Mouse (Mus musculus) hindbrain, embryonic 12.5 days (tissue): ENCODE data around the gene Mylip. TPM values are rescaled to one million over a fixed set of nuclear protein-coding genes. Genes with fewer than 3 reads are reported as not detected.

Experiments used
- ATAC-seq: fragments of 200-750 bp; cut with Nextera tagmentation; 2 replicates; pipeline ENCODE4 v1.8.0; 2017; ENCODE audit warnings: moderate TSS enrichment; ENCODE audit not compliant: low FRiP score
- H3K27ac ChIP-seq: fragments of 300-500 bp; sonication (generic); 2 replicates; pipeline ENCODE4 v1.5.1; 2016; ENCODE audit warnings: mild to moderate bottlenecking
- H3K27me3 ChIP-seq: fragments of 300-500 bp; sonication (generic); 2 replicates; pipeline ENCODE4 v1.6.1; 2016; ENCODE audit warnings: mild to moderate bottlenecking
- H3K36me3 ChIP-seq: fragments of 300-500 bp; sonication (generic); 2 replicates; pipeline ENCODE4 v1.6.1; 2016; ENCODE audit warnings: mild to moderate bottlenecking
- H3K4me1 ChIP-seq: fragments of 300-500 bp; sonication (generic); 2 replicates; pipeline ENCODE4 v1.6.1; 2016
- H3K4me2 ChIP-seq: fragments of 300-500 bp; sonication (generic); replicated peaks from 2 replicates; pipeline ENCODE4 v1.6.1; 2016; ENCODE audit warnings: mild to moderate bottlenecking
- H3K4me3 ChIP-seq: fragments of 300-500 bp; sonication (generic); 2 replicates; pipeline ENCODE4 v1.5.1; 2016; ENCODE audit warnings: mild to moderate bottlenecking
- H3K9ac ChIP-seq: fragments of 300-500 bp; sonication (generic); 2 replicates; pipeline ENCODE4 v1.6.1; 2016; ENCODE audit warnings: mild to moderate bottlenecking, moderate library complexity
- H3K9me3 ChIP-seq: fragments of 300-500 bp; sonication (generic); replicated peaks from 2 replicates; pipeline ENCODE4 v1.6.1; 2016; ENCODE audit warnings: mild to moderate bottlenecking
- WGBS: fragments of 180-500 bp; shearing (Covaris S2); methylation state at CpG from one replicate; pipeline ENCODE4 v1.1.7; 2016; 5-methylcytosine and 5-hydroxymethylcytosine counted together
- polyA plus RNA-seq: library from polyadenylated mRNA; unstranded; fragments of >200 nt; fragmentation: Nextera tagmentation; extraction: Ambion mirVana; gene quantifications from 2 replicates; pipeline ENCODE4 v1.2.1, GENCODE M21; 2016

The Mylip gene
- polyA plus RNA-seq, 1 experiment from 2014 or later = 15.5 TPM

- Histone ChIP-seq H3K27ac (no peak overlapping the region), H3K4me2 (no peak overlapping the region), H3K4me3 (no peak overlapping the region), H3K27me3 (0 out of 2 replicates have a peak, but pooled peaks cover 3% of the 10 kb centered on the region), H3K36me3 (peaks cover 34% of the 10 kb centered on the region), H3K9me3 (no peaks in the 10 kb centered on the region), H3K4me1 (peaks cover 40% of the 10 kb centered on the region), H3K9ac (no peak overlapping the region)
- no peak for ATAC-seq
- WGBS = 54% methylated on average over 9 of the region's 9 CpGs
Observed at GRCm38 (mm10) chr13:45414031-45414430, 24.5 kb downstream of the Mylip start.

- 18% methylated on average over 14 of the region's 14 CpGs for WGBS
- no peak for ATAC-seq
- H3K4me2 ChIP-seq = peak overlapping the region; percentile 44
- H3K36me3 ChIP-seq = peaks cover 17% of the 10 kb centered on the region; the same call in 1 of the 2 replicates
- peak overlapping the region; percentile 48; the same call in 1 of the 2 replicates for H3K27ac ChIP-seq
- 0 out of 2 replicates have a peak, but pooled peaks cover 3% of the 10 kb centered on the region for H3K27me3 ChIP-seq
- no peak overlapping the region for H3K9ac ChIP-seq
- H3K4me3 ChIP-seq = peak overlapping the region; percentile 10; the same call in 1 of the 2 replicates
- H3K9me3 ChIP-seq = no peaks in the 10 kb centered on the region
- H3K4me1 ChIP-seq = peaks cover 47% of the 10 kb centered on the region
Observed at GRCm38 (mm10) chr13:45416621-45417057, 27.1 kb downstream of the Mylip start.

- 0 out of 2 replicates have a peak, but pooled peaks cover 3% of the 10 kb centered on the region for H3K27me3 ChIP-seq
- H3K4me1 ChIP-seq = peaks cover 47% of the 10 kb centered on the region
- peak overlapping the region; percentile 5 for H3K4me2 ChIP-seq
- no peak overlapping the region for H3K4me3 ChIP-seq
- H3K9ac ChIP-seq = no peak overlapping the region
- H3K27ac ChIP-seq = peak overlapping the region; percentile 64
- no peaks in the 10 kb centered on the region for H3K9me3 ChIP-seq
- no peak for ATAC-seq
- 26% methylated on average over 12 of the region's 12 CpGs for WGBS
- no peaks in the 10 kb centered on the region for H3K36me3 ChIP-seq
Observed at GRCm38 (mm10) chr13:45418986-45419385, 29.4 kb downstream of the Mylip start.

GRCm38 (mm10) chr13:45422251-45422650 lies 32.7 kb downstream of the Mylip start:
- H3K27ac ChIP-seq = no peak overlapping the region
- no peaks in the 10 kb centered on the region for H3K36me3 ChIP-seq
- H3K9me3 ChIP-seq = no peaks in the 10 kb centered on the region
- 0 out of 2 replicates have a peak, but pooled peaks cover 3% of the 10 kb centered on the region for H3K27me3 ChIP-seq
- H3K4me1 ChIP-seq = peaks cover 18% of the 10 kb centered on the region
- 82% methylated on average over 13 of the region's 13 CpGs for WGBS
- H3K4me3 ChIP-seq = no peak overlapping the region
- H3K4me2 ChIP-seq = no peak overlapping the region
- no peak overlapping the region for H3K9ac ChIP-seq
- no peak for ATAC-seq

- no peak overlapping the region for H3K4me3 ChIP-seq
- 0 out of 2 replicates have a peak, but pooled peaks cover 3% of the 10 kb centered on the region for H3K27me3 ChIP-seq
- no peak overlapping the region for H3K9ac ChIP-seq
- H3K4me2 ChIP-seq = no peak overlapping the region
- no peak for ATAC-seq
- peaks cover 15% of the 10 kb centered on the region for H3K4me1 ChIP-seq
- no peaks in the 10 kb centered on the region for H3K36me3 ChIP-seq
- WGBS = 84% methylated on average over 5 of the region's 5 CpGs
- H3K9me3 ChIP-seq = no peaks in the 10 kb centered on the region
- no peak overlapping the region for H3K27ac ChIP-seq
Observed at GRCm38 (mm10) chr13:45422709-45423108, 33.2 kb downstream of the Mylip start.

GRCm38 (mm10) chr13:45423905-45424304 lies 34.4 kb downstream of the Mylip start:
- no peak for ATAC-seq
- no peak overlapping the region for H3K9ac ChIP-seq
- no peak overlapping the region for H3K4me2 ChIP-seq
- peaks cover 9% of the 10 kb centered on the region for H3K4me1 ChIP-seq
- H3K4me3 ChIP-seq = no peak overlapping the region
- no peaks in the 10 kb centered on the region for H3K27me3 ChIP-seq
- no peaks in the 10 kb centered on the region for H3K9me3 ChIP-seq
- 85% methylated on average over 5 of the region's 5 CpGs for WGBS
- no peaks in the 10 kb centered on the region for H3K36me3 ChIP-seq
- no peak overlapping the region for H3K27ac ChIP-seq

GRCm38 (mm10) chr13:45429239-45429638 lies 39.7 kb downstream of the Mylip start:
- Histone ChIP-seq H3K4me2 (no peak overlapping the region), H3K36me3 (no peaks in the 10 kb centered on the region), H3K4me3 (no peak overlapping the region), H3K4me1 (0 out of 2 replicates have a peak, but pooled peaks cover 5% of the 10 kb centered on the region), H3K9me3 (no peaks in the 10 kb centered on the region), H3K27ac (no peak overlapping the region), H3K9ac (no peak overlapping the region), H3K27me3 (no peaks in the 10 kb centered on the region)
- WGBS = 48% methylated on average over 11 of the region's 11 CpGs
- no peak for ATAC-seq

GRCm38 (mm10) chr13:45437134-45437533 lies 47.6 kb downstream of the Mylip start:
- Histone ChIP-seq H3K4me1 (no peaks in the 10 kb centered on the region), H3K9ac (no peak overlapping the region), H3K27me3 (no peaks in the 10 kb centered on the region), H3K4me2 (no peak overlapping the region), H3K9me3 (no peaks in the 10 kb centered on the region), H3K4me3 (no peak overlapping the region), H3K36me3 (no peaks in the 10 kb centered on the region), H3K27ac (no peak overlapping the region)
- WGBS = 91% methylated on average over 9 of the region's 9 CpGs
- no peak for ATAC-seq

GRCm38 (mm10) chr13:45438853-45439252 lies 49.3 kb downstream of the Mylip start:
- no peak overlapping the region for H3K4me2 ChIP-seq
- H3K4me1 ChIP-seq = no peaks in the 10 kb centered on the region
- no peak overlapping the region for H3K9ac ChIP-seq
- H3K9me3 ChIP-seq = no peaks in the 10 kb centered on the region
- no peak for ATAC-seq
- H3K4me3 ChIP-seq = no peak overlapping the region
- no peak overlapping the region for H3K27ac ChIP-seq
- no peaks in the 10 kb centered on the region for H3K36me3 ChIP-seq
- 92% methylated on average over 6 of the region's 6 CpGs for WGBS
- H3K27me3 ChIP-seq = no peaks in the 10 kb centered on the region

- Histone ChIP-seq H3K4me2 (no peak overlapping the region), H3K9ac (no peak overlapping the region), H3K27me3 (no peaks in the 10 kb centered on the region), H3K4me3 (no peak overlapping the region), H3K27ac (no peak overlapping the region), H3K9me3 (no peaks in the 10 kb centered on the region), H3K36me3 (no peaks in the 10 kb centered on the region), H3K4me1 (peaks cover 8% of the 10 kb centered on the region)
- 87% methylated on average over 5 of the region's 5 CpGs for WGBS
- no peak for ATAC-seq
Observed at GRCm38 (mm10) chr13:45440226-45440625, 50.7 kb downstream of the Mylip start.

- H3K27me3 ChIP-seq = no peaks in the 10 kb centered on the region
- WGBS = 22% methylated on average over 4 of the region's 4 CpGs
- no peak for ATAC-seq
Observed at GRCm38 (mm10) chr13:45442451-45442850, 52.9 kb downstream of the Mylip start.

GRCm38 (mm10) chr13:45442918-45443535 lies 53.5 kb downstream of the Mylip start:
- Histone ChIP-seq H3K27me3 (no peaks in the 10 kb centered on the region), H3K36me3 (no peaks in the 10 kb centered on the region), H3K4me1 (peaks cover 8% of the 10 kb centered on the region), H3K9me3 (no peaks in the 10 kb centered on the region), H3K4me3 (no peak overlapping the region), H3K27ac (no peak overlapping the region), H3K9ac (no peak overlapping the region), H3K4me2 (no peak overlapping the region)
- WGBS = 64% methylated on average over 8 of the region's 8 CpGs
- no peak for ATAC-seq

More at GRCm38 (mm10) chr13:45442451-45442850, 52.9 kb downstream of the Mylip start:
- Histone ChIP-seq H3K27ac (no peak overlapping the region), H3K9me3 (no peaks in the 10 kb centered on the region), H3K4me2 (no peak overlapping the region), H3K9ac (no peak overlapping the region), H3K36me3 (no peaks in the 10 kb centered on the region), H3K4me3 (no peak overlapping the region), H3K4me1 (peaks cover 8% of the 10 kb centered on the region)

- no peak overlapping the region; the same call in 1 of the 2 replicates for H3K27ac ChIP-seq
- 83% methylated on average over 8 of the region's 8 CpGs for WGBS
- H3K9me3 ChIP-seq = no peaks in the 10 kb centered on the region
- no peak for ATAC-seq
- H3K4me1 ChIP-seq = peaks cover 8% of the 10 kb centered on the region
- H3K27me3 ChIP-seq = no peaks in the 10 kb centered on the region
- no peak overlapping the region for H3K4me2 ChIP-seq
- no peaks in the 10 kb centered on the region for H3K36me3 ChIP-seq
- no peak overlapping the region for H3K9ac ChIP-seq
- H3K4me3 ChIP-seq = no peak overlapping the region
Observed at GRCm38 (mm10) chr13:45444220-45444619, 54.7 kb downstream of the Mylip start.
